Mouse (Mus musculus) heart, postnatal 0 days (tissue): ENCODE results near the gene Gm21897.

ENCODE experiments used
- CTCF ChIP-seq: IDR thresholded peaks from 2 replicates; pipeline ENCODE4 v1.5.1; 2016; ENCODE audit warnings: antibody characterized with exemption, control low read depth, low read depth
- EP300 ChIP-seq: IDR thresholded peaks from 2 replicates; pipeline ENCODE4 v1.6.1; 2016; ENCODE audit warnings: antibody characterized with exemption, low read depth

DNA sequence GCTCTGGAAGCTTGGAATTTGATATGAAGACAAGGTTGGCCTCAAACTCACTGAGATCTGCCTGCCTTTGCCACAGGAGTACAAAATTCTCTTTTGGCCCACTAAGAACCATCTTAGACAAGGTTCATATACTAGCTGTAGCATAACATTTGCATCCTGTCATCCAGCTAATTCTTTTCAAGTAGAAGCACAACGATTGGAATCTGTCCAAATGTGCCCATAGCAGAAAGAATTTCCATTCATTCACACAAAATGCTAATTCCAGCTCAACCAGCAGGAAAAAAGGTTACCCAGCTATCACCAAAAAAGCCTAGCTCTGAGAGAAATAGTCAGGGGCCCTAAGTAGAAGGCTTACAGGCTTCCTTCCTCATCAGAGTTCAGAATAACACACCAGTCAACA is 34.0 kb downstream of the Gm21897 start:
- no peak for TF ChIP-seq CTCF
- TF ChIP-seq EP300: no peak
